Mouse (Mus musculus): ENCODE measurements around the gene Dnmt1. TPM values are rescaled to one million over a fixed set of nuclear protein-coding genes. Genes with fewer than 3 reads are reported as not detected.

The Dnmt1 gene
- polyA plus RNA-seq, 1 experiment from 2014 or later, result 17.9 TPM

- no peaks in the 10 kb centered on the region for H3K4me1 ChIP-seq (replicated peaks; ENCODE audit: control insufficient read depth, insufficient read depth)
- peak; percentile 75 for ATAC-seq (ENCODE audit: low FRiP score, low TSS enrichment)
- no peak for DNase-seq (ENCODE audit: low spot score)
- no peak for TF ChIP-seq EP300 (optimal IDR thresholded peaks at IDR 0.05)
- TF ChIP-seq CTCF (IDR thresholded peaks at IDR 0.05; ENCODE audit: low read depth), result no peak
- peak within 1 kb of the TSS; percentile 76 for H3K4me2 ChIP-seq (replicated peaks; ENCODE audit: low read depth)
- H3K9ac ChIP-seq (ENCODE audit: low read length), result peak within 1 kb of the TSS; percentile 71
- WGBS, result 6% methylated on average over 52 of the region's 53 CpGs
- no peaks in the 10 kb centered on the region for H3K36me3 ChIP-seq (ENCODE audit: control insufficient read depth, insufficient read depth, low read length)
- no peaks in the 10 kb centered on the region for H3K9me3 ChIP-seq (ENCODE audit: control insufficient read depth, low read length)
- H3K27me3 ChIP-seq (ENCODE audit: control insufficient read depth, insufficient read depth, low read length), result no peaks in the 10 kb centered on the region
- H3K27ac ChIP-seq (replicated peaks), result peak within 1 kb of the TSS; percentile 24; the same call in 1 of the 2 replicates
- H3K4me3 ChIP-seq (ENCODE audit: low read depth, low read length), result peak within 1 kb of the TSS; percentile 61
Observed at GRCm38 (mm10) chr9:20868448-20869001, 91.2 kb downstream of the Dnmt1 start, which contains the start of gene A230050P20Rik. Gene A230050P20Rik, plus strand, starts transcription at chr9:20868642.

GRCm38 (mm10) chr9:20866879-20867278 is 92.8 kb downstream of the Dnmt1 start:
- Histone ChIP-seq H3K27me3 (ENCODE audit: control insufficient read depth, insufficient read depth, low read length) (no peaks in the 10 kb centered on the region), H3K4me3 (ENCODE audit: low read depth, low read length) (no peak overlapping the region), H3K9ac (ENCODE audit: low read length) (no peak overlapping the region), H3K27ac (replicated peaks) (no peak overlapping the region), H3K9me3 (ENCODE audit: control insufficient read depth, low read length) (no peaks in the 10 kb centered on the region), H3K4me1 (replicated peaks; ENCODE audit: control insufficient read depth, insufficient read depth) (no peaks in the 10 kb centered on the region), H3K36me3 (ENCODE audit: control insufficient read depth, insufficient read depth, low read length) (no peaks in the 10 kb centered on the region), H3K4me2 (replicated peaks; ENCODE audit: low read depth) (no peak overlapping the region)
- no peak for ATAC-seq (ENCODE audit: low FRiP score, low TSS enrichment)
- TF ChIP-seq CTCF (IDR thresholded peaks at IDR 0.05; ENCODE audit: low read depth), result no peak
- TF ChIP-seq EP300 (optimal IDR thresholded peaks at IDR 0.05), result no peak
- DNase-seq (ENCODE audit: low spot score), result no peak
- WGBS, result 58% methylated on average over 3 of the region's 3 CpGs

- Histone ChIP-seq H3K9me3 (ENCODE audit: control insufficient read depth, low read length) (no peaks in the 10 kb centered on the region), H3K36me3 (ENCODE audit: control insufficient read depth, insufficient read depth, low read length) (no peaks in the 10 kb centered on the region), H3K4me1 (replicated peaks; ENCODE audit: control insufficient read depth, insufficient read depth) (no peaks in the 10 kb centered on the region), H3K27ac (replicated peaks) (no peak overlapping the region), H3K9ac (ENCODE audit: low read length) (no peak overlapping the region), H3K4me3 (ENCODE audit: low read depth, low read length) (no peak overlapping the region), H3K27me3 (ENCODE audit: control insufficient read depth, insufficient read depth, low read length) (no peaks in the 10 kb centered on the region), H3K4me2 (replicated peaks; ENCODE audit: low read depth) (no peak overlapping the region)
- 39% methylated on average over 4 of the region's 4 CpGs for WGBS
- ATAC-seq (ENCODE audit: low FRiP score, low TSS enrichment), result no peak
- TF ChIP-seq CTCF (IDR thresholded peaks at IDR 0.05; ENCODE audit: low read depth) (no peak), EP300 (optimal IDR thresholded peaks at IDR 0.05) (no peak)
- DNase-seq (ENCODE audit: low spot score), result no peak
Observed at GRCm38 (mm10) chr9:20862225-20862624, 97.5 kb downstream of the Dnmt1 start.

- ATAC-seq (ENCODE audit: low FRiP score, low TSS enrichment) (no peak), DNase-seq (ENCODE audit: low spot score) (peak; percentile 39)
- Histone ChIP-seq H3K4me1 (replicated peaks; ENCODE audit: control insufficient read depth, insufficient read depth) (no peaks in the 10 kb centered on the region), H3K9me3 (ENCODE audit: control insufficient read depth, low read length) (no peaks in the 10 kb centered on the region), H3K4me2 (replicated peaks; ENCODE audit: low read depth) (no peak overlapping the region), H3K9ac (ENCODE audit: low read length) (no peak overlapping the region), H3K27me3 (ENCODE audit: control insufficient read depth, insufficient read depth, low read length) (no peaks in the 10 kb centered on the region), H3K27ac (replicated peaks) (no peak overlapping the region), H3K4me3 (ENCODE audit: low read depth, low read length) (no peak overlapping the region), H3K36me3 (ENCODE audit: control insufficient read depth, insufficient read depth, low read length) (no peaks in the 10 kb centered on the region)
- 15% methylated on average over 4 of the region's 4 CpGs for WGBS
- TF ChIP-seq EP300 (optimal IDR thresholded peaks at IDR 0.05), result no peak
- TF ChIP-seq CTCF (IDR thresholded peaks at IDR 0.05; ENCODE audit: low read depth), result peak; percentile 70
Observed at GRCm38 (mm10) chr9:20861821-20862220, 97.9 kb downstream of the Dnmt1 start.

GRCm38 (mm10) chr9:20859926-20860325 is 99.8 kb downstream of the Dnmt1 start:
- Histone ChIP-seq H3K27ac (replicated peaks) (no peak overlapping the region), H3K27me3 (ENCODE audit: control insufficient read depth, insufficient read depth, low read length) (no peaks in the 10 kb centered on the region), H3K36me3 (ENCODE audit: control insufficient read depth, insufficient read depth, low read length) (no peaks in the 10 kb centered on the region), H3K4me2 (replicated peaks; ENCODE audit: low read depth) (no peak overlapping the region), H3K4me3 (ENCODE audit: low read depth, low read length) (no peak overlapping the region), H3K9ac (ENCODE audit: low read length) (no peak overlapping the region), H3K9me3 (ENCODE audit: control insufficient read depth, low read length) (no peaks in the 10 kb centered on the region), H3K4me1 (replicated peaks; ENCODE audit: control insufficient read depth, insufficient read depth) (no peaks in the 10 kb centered on the region)
- ATAC-seq (ENCODE audit: low FRiP score, low TSS enrichment) (no peak), DNase-seq (ENCODE audit: low spot score) (no peak)
- TF ChIP-seq CTCF (IDR thresholded peaks at IDR 0.05; ENCODE audit: low read depth) (0 out of 2 replicates have a peak, but pooled peaks have one; percentile 1), EP300 (optimal IDR thresholded peaks at IDR 0.05) (no peak)
- 39% methylated on average over 6 of the region's 6 CpGs for WGBS

Small RNAs within 50 kb of the gene (microRNA-seq; reads per million reads assigned to microRNA genes)
- gene Mir7081, result not detected

Other genes starting within 250 kb of the Dnmt1 start
- gene Olfm2, start 213.5 kb downstream of the Dnmt1 start, polyA plus RNA-seq (2015; fragmentation: Nextera tagmentation; extraction: Ambion mirVana), result 2.3 and 2.5 TPM in 2 replicates
- gene Col5a3, start 144.8 kb downstream of the Dnmt1 start, polyA plus RNA-seq (2015; fragmentation: Nextera tagmentation; extraction: Ambion mirVana), result 2.4 and 2.6 TPM in 2 replicates
- not detected in 2 replicates for gene Rdh8, start 141.4 kb downstream of the Dnmt1 start, polyA plus RNA-seq (2015; fragmentation: Nextera tagmentation; extraction: Ambion mirVana)
- gene A230050P20Rik, start 91.2 kb downstream of the Dnmt1 start, polyA plus RNA-seq (2015; fragmentation: Nextera tagmentation; extraction: Ambion mirVana), result 6.9 TPM in 2 replicates
- gene Angptl6, start 80.2 kb downstream of the Dnmt1 start, polyA plus RNA-seq (2015; fragmentation: Nextera tagmentation; extraction: Ambion mirVana), result 7.7 and 7.9 TPM in 2 replicates
- gene Ppan, start 71.7 kb downstream of the Dnmt1 start, polyA plus RNA-seq (2015; fragmentation: Nextera tagmentation; extraction: Ambion mirVana), result 32.4 and 37.3 TPM in 2 replicates
- 215 and 221 TPM in 2 replicates for gene Eif3g, start 61.3 kb downstream of the Dnmt1 start, polyA plus RNA-seq (2015; fragmentation: Nextera tagmentation; extraction: Ambion mirVana)
- gene S1pr2, start 16.9 kb upstream of the Dnmt1 start, polyA plus RNA-seq (2015; fragmentation: Nextera tagmentation; extraction: Ambion mirVana), result 16.3 and 19.4 TPM in 2 replicates
- gene Mrpl4, start 42.9 kb upstream of the Dnmt1 start, polyA plus RNA-seq (2015; fragmentation: Nextera tagmentation; extraction: Ambion mirVana), result 87.3 and 90.2 TPM in 2 replicates
- 9.5 and 11.9 TPM in 2 replicates for gene Icam1, start 56.1 kb upstream of the Dnmt1 start, polyA plus RNA-seq (2015; fragmentation: Nextera tagmentation; extraction: Ambion mirVana)
- gene Icam4, start 69.5 kb upstream of the Dnmt1 start, polyA plus RNA-seq (2015; fragmentation: Nextera tagmentation; extraction: Ambion mirVana), result 0.50 and 0.81 TPM in 2 replicates
- gene Icam5, start 72.2 kb upstream of the Dnmt1 start, polyA plus RNA-seq (2015; fragmentation: Nextera tagmentation; extraction: Ambion mirVana), result 0.15 and 0.27 TPM in 2 replicates
- not detected in 2 replicates for gene Zglp1, start 107.2 kb upstream of the Dnmt1 start, polyA plus RNA-seq (2015; fragmentation: Nextera tagmentation; extraction: Ambion mirVana)
- 0.11 and 0.24 TPM in 2 replicates for gene Gm49373, start 113.2 kb upstream of the Dnmt1 start, polyA plus RNA-seq (2015; fragmentation: Nextera tagmentation; extraction: Ambion mirVana)
- gene Fdx1l, start 113.7 kb upstream of the Dnmt1 start, polyA plus RNA-seq (2015; fragmentation: Nextera tagmentation; extraction: Ambion mirVana), result 39.4 and 42.3 TPM in 2 replicates
- 0.28 and 0.86 TPM in 2 replicates for gene Gm38431, start 132.1 kb upstream of the Dnmt1 start, polyA plus RNA-seq (2015; fragmentation: Nextera tagmentation; extraction: Ambion mirVana)
- 15.0 and 18.3 TPM in 2 replicates for gene Raver1, start 132.1 kb upstream of the Dnmt1 start, polyA plus RNA-seq (2015; fragmentation: Nextera tagmentation; extraction: Ambion mirVana)
- 6.8 and 7.1 TPM in 2 replicates for gene Tyk2, start 171.4 kb upstream of the Dnmt1 start, polyA plus RNA-seq (2015; fragmentation: Nextera tagmentation; extraction: Ambion mirVana)
- 161 TPM in 2 replicates for gene Cdc37, start 190.1 kb upstream of the Dnmt1 start, polyA plus RNA-seq (2015; fragmentation: Nextera tagmentation; extraction: Ambion mirVana)
- gene Pde4a, start 205.8 kb upstream of the Dnmt1 start, polyA plus RNA-seq (2015; fragmentation: Nextera tagmentation; extraction: Ambion mirVana), result 2.5 and 3.0 TPM in 2 replicates